Mouse (Mus musculus): Measurements from ENCODE around the gene Cars2.
"Not testable (repeated sequence)": the region's sequence is repeated elsewhere in the genome, so short reads cannot be mapped to it uniquely, and the experiment has no call there.

DNA sequence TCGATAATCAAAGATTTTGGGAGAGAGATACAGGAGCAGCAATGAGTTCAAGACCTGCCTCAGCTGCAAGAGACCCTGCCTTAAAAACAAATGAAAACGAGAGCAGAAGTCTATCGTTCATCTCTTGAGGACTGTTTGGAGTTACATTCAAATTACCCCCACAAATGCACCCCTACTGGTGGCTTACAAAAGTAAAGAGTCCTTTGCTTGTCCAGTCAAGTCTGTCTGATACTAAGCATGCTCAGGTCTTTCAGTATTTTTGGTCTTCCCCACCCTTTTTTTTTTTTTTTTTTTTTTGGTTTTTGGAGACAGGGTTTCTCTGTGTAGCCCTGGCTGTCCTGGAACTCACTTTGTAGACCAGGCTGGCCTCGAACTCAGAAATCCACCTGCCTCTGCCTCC, 914 bp upstream of the Cars2 start:
- TF ChIP-seq POLR2A, CTCF (IDR thresholded peaks at IDR 0.05; ENCODE audit: extremely low read depth, insufficient read depth, low read length): not testable (repeated sequence)
